Mouse (Mus musculus): ENCODE measurements at regions not wholly inside any gene's neighbourhood (a gene's known extent, or its start where the extent isn't known, plus 50 kb on each side); places are given as distances from the start of the nearest gene placed in this dataset.

- 75% methylated on average over 5 of the region's 5 CpGs for WGBS
- Histone ChIP-seq H3K27ac (ENCODE audit: insufficient read depth, low read depth, low read length) (no peak overlapping the region), H3K4me1 (ENCODE audit: control insufficient read depth, insufficient read depth, low read length) (no peaks in the 10 kb centered on the region), H3K4me3 (ENCODE audit: insufficient read depth, low read depth, low read length) (no peak overlapping the region)
- TF ChIP-seq CTCF (IDR thresholded peaks at IDR 0.05; ENCODE audit: insufficient read depth, low read depth, low read length): no peak
- no peak for TF ChIP-seq POLR2A (IDR thresholded peaks at IDR 0.05; ENCODE audit: insufficient read depth, low read depth, low read length)
Observed at GRCm38 (mm10) chr6:67159726-67160523, 78.1 kb upstream of the Serbp1 start.

GRCm38 (mm10) chr6:67159224-67159623 is 78.8 kb upstream of the Serbp1 start:
- WGBS: 11% methylated on average over 2 of the region's 2 CpGs
- H3K4me1 ChIP-seq (ENCODE audit: control insufficient read depth, insufficient read depth, low read length): no peaks in the 10 kb centered on the region
- no peak for TF ChIP-seq POLR2A (IDR thresholded peaks at IDR 0.05; ENCODE audit: insufficient read depth, low read depth, low read length)
- no peak for TF ChIP-seq CTCF (IDR thresholded peaks at IDR 0.05; ENCODE audit: insufficient read depth, low read depth, low read length)
- H3K27ac ChIP-seq (ENCODE audit: insufficient read depth, low read depth, low read length): no peak overlapping the region
- no peak overlapping the region for H3K4me3 ChIP-seq (ENCODE audit: insufficient read depth, low read depth, low read length)

- Histone ChIP-seq H3K27ac (ENCODE audit: insufficient read depth, low read depth, low read length) (no peak overlapping the region), H3K4me1 (ENCODE audit: control insufficient read depth, insufficient read depth, low read length) (no peaks in the 10 kb centered on the region), H3K4me3 (ENCODE audit: insufficient read depth, low read depth, low read length) (no peak overlapping the region)
- under 1% methylated on average over 10 of the region's 10 CpGs for WGBS
- peak; percentile 41; the same call in 1 of the 2 replicates for TF ChIP-seq CTCF (IDR thresholded peaks at IDR 0.05; ENCODE audit: insufficient read depth, low read depth, low read length)
- TF ChIP-seq POLR2A (IDR thresholded peaks at IDR 0.05; ENCODE audit: insufficient read depth, low read depth, low read length): no peak
Observed at GRCm38 (mm10) chr6:67158765-67159164, 79.2 kb upstream of the Serbp1 start.

- 85% methylated on average over 3 of the region's 3 CpGs for WGBS
- no peak for TF ChIP-seq POLR2A (IDR thresholded peaks at IDR 0.05; ENCODE audit: insufficient read depth, low read depth, low read length)
- Histone ChIP-seq H3K27ac (ENCODE audit: insufficient read depth, low read depth, low read length) (no peak overlapping the region), H3K4me3 (ENCODE audit: insufficient read depth, low read depth, low read length) (no peak overlapping the region), H3K4me1 (ENCODE audit: control insufficient read depth, insufficient read depth, low read length) (no peaks in the 10 kb centered on the region)
Observed at GRCm38 (mm10) chr6:67152845-67153468, 85.0 kb upstream of the Serbp1 start.

- TF ChIP-seq POLR2A (IDR thresholded peaks at IDR 0.05; ENCODE audit: insufficient read depth, low read depth, low read length): no peak
- TF ChIP-seq CTCF (IDR thresholded peaks at IDR 0.05; ENCODE audit: insufficient read depth, low read depth, low read length): no peak
Observed at GRCm38 (mm10) chr6:67151515-67151914, 86.5 kb upstream of the Serbp1 start.

GRCm38 (mm10) chr6:67149425-67149824 is 88.6 kb upstream of the Serbp1 start:
- TF ChIP-seq CTCF (IDR thresholded peaks at IDR 0.05; ENCODE audit: insufficient read depth, low read depth, low read length) (no peak), POLR2A (IDR thresholded peaks at IDR 0.05; ENCODE audit: insufficient read depth, low read depth, low read length) (no peak)
- H3K4me3 ChIP-seq (ENCODE audit: insufficient read depth, low read depth, low read length): no peak overlapping the region
- no peak overlapping the region for H3K27ac ChIP-seq (ENCODE audit: insufficient read depth, low read depth, low read length)
- WGBS: 93% methylated on average over 2 of the region's 2 CpGs
- no peaks in the 10 kb centered on the region for H3K4me1 ChIP-seq (ENCODE audit: control insufficient read depth, insufficient read depth, low read length)

More at GRCm38 (mm10) chr6:67151515-67151914, 86.5 kb upstream of the Serbp1 start:
- WGBS: 92% methylated on average over 2 of the region's 2 CpGs
- Histone ChIP-seq H3K4me1 (ENCODE audit: control insufficient read depth, insufficient read depth, low read length) (no peaks in the 10 kb centered on the region), H3K4me3 (ENCODE audit: insufficient read depth, low read depth, low read length) (no peak overlapping the region), H3K27ac (ENCODE audit: insufficient read depth, low read depth, low read length) (no peak overlapping the region)

- H3K4me1 ChIP-seq (ENCODE audit: control insufficient read depth, insufficient read depth, low read length): no peaks in the 10 kb centered on the region
- no peak overlapping the region for H3K27ac ChIP-seq (ENCODE audit: insufficient read depth, low read depth, low read length)
- WGBS: 35% methylated on average over 4 of the region's 4 CpGs
- no peak overlapping the region for H3K4me3 ChIP-seq (ENCODE audit: insufficient read depth, low read depth, low read length)
- no peak for TF ChIP-seq CTCF (IDR thresholded peaks at IDR 0.05; ENCODE audit: insufficient read depth, low read depth, low read length)
- TF ChIP-seq POLR2A (IDR thresholded peaks at IDR 0.05; ENCODE audit: insufficient read depth, low read depth, low read length): no peak
Observed at GRCm38 (mm10) chr6:67146708-67147107, 91.3 kb upstream of the Serbp1 start.

- 67% methylated on average over 5 of the region's 5 CpGs for WGBS
- TF ChIP-seq POLR2A (IDR thresholded peaks at IDR 0.05; ENCODE audit: insufficient read depth, low read depth, low read length): no peak
- no peak for TF ChIP-seq CTCF (IDR thresholded peaks at IDR 0.05; ENCODE audit: insufficient read depth, low read depth, low read length)
Observed at GRCm38 (mm10) chr6:67145969-67146368, 92.0 kb upstream of the Serbp1 start.

GRCm38 (mm10) chr6:67144946-67145716 is 92.8 kb upstream of the Serbp1 start:
- Histone ChIP-seq H3K4me1 (ENCODE audit: control insufficient read depth, insufficient read depth, low read length) (no peaks in the 10 kb centered on the region), H3K27ac (ENCODE audit: insufficient read depth, low read depth, low read length) (no peak overlapping the region), H3K4me3 (ENCODE audit: insufficient read depth, low read depth, low read length) (no peak overlapping the region)
- no peak for TF ChIP-seq CTCF (IDR thresholded peaks at IDR 0.05; ENCODE audit: insufficient read depth, low read depth, low read length)
- no peak for TF ChIP-seq POLR2A (IDR thresholded peaks at IDR 0.05; ENCODE audit: insufficient read depth, low read depth, low read length)
- 77% methylated on average over 13 of the region's 13 CpGs for WGBS

More at GRCm38 (mm10) chr6:67145969-67146368, 92.0 kb upstream of the Serbp1 start:
- Histone ChIP-seq H3K4me1 (ENCODE audit: control insufficient read depth, insufficient read depth, low read length) (no peaks in the 10 kb centered on the region), H3K4me3 (ENCODE audit: insufficient read depth, low read depth, low read length) (no peak overlapping the region), H3K27ac (ENCODE audit: insufficient read depth, low read depth, low read length) (no peak overlapping the region)

Measured in olfactory bulb, adult 2 months (tissue).